Mouse (Mus musculus) heart, embryonic 14.5 days (tissue): ENCODE data around the gene Atp6v1f. TPM values are rescaled to one million over a fixed set of nuclear protein-coding genes. Genes with fewer than 3 reads are reported as not detected.

Source experiments
- ATAC-seq: fragments of 200-750 bp; cut with Nextera tagmentation; 2 replicates; pipeline ENCODE4 v1.8.0; 2017; ENCODE audit warnings: low read depth, moderate TSS enrichment; ENCODE audit not compliant: insufficient number of reproducible peaks, insufficient read depth, low FRiP score
- H3K27ac ChIP-seq, 2 experiments: fragments of 200-500 bp in 1 of 2; fragments of 300-500 bp in 1 of 2; sonication (generic) in 1 of 2; replicated peaks in 1 of 2; 2 replicates each; pipeline ENCODE4 v1.5.1; 2012 to 2014; ENCODE audit warnings: low read depth in 2 of 2, low read length in 2 of 2, control low read depth in 1 of 2, mild to moderate bottlenecking in 1 of 2, mixed read lengths in 1 of 2; ENCODE audit not compliant: control insufficient read depth in 1 of 2, insufficient read depth in 1 of 2
- H3K27me3 ChIP-seq: fragments of 300-500 bp; sonication (generic); 2 replicates; pipeline ENCODE4 v1.6.1; 2014; ENCODE audit warnings: mild to moderate bottlenecking, low read length, control low read depth; ENCODE audit not compliant: control insufficient read depth, insufficient read depth
- H3K36me3 ChIP-seq: fragments of 300-500 bp; sonication (generic); 2 replicates; pipeline ENCODE4 v1.6.1; 2014; ENCODE audit warnings: mild to moderate bottlenecking, control low read depth, low read length, mixed read lengths; ENCODE audit not compliant: control insufficient read depth, insufficient read depth
- H3K4me1 ChIP-seq, 2 experiments: fragments of 200-500 bp in 1 of 2; fragments of 300-500 bp in 1 of 2; sonication (generic) in 1 of 2; 2 replicates each; pipeline ENCODE4 v1.6.1; 2012 to 2014; ENCODE audit warnings: low read length in 2 of 2, control low read depth in 1 of 2, mixed read lengths in 1 of 2; ENCODE audit not compliant: control insufficient read depth in 2 of 2, insufficient read depth in 2 of 2
- H3K4me2 ChIP-seq: fragments of 300-500 bp; sonication (generic); 2 replicates; pipeline ENCODE4 v1.6.1; 2014; ENCODE audit warnings: mild to moderate bottlenecking, low read length
- H3K4me3 ChIP-seq, 2 experiments: fragments of 200-500 bp in 1 of 2; fragments of 300-500 bp in 1 of 2; sonication (generic) in 1 of 2; 2 replicates each; pipeline ENCODE4 v1.5.1; 2012 to 2014; ENCODE audit warnings: low read length in 2 of 2, mild to moderate bottlenecking in 2 of 2, control low read depth in 1 of 2, low read depth in 1 of 2, moderate library complexity in 1 of 2; ENCODE audit not compliant: control insufficient read depth in 1 of 2, insufficient read depth in 1 of 2
- H3K9ac ChIP-seq: fragments of 300-500 bp; sonication (generic); 2 replicates; pipeline ENCODE4 v1.6.1; 2014; ENCODE audit warnings: mild to moderate bottlenecking, low read length
- H3K9me3 ChIP-seq: fragments of 300-500 bp; sonication (generic); 2 replicates; pipeline ENCODE4 v1.6.1; 2016; ENCODE audit warnings: low read length, control low read depth; ENCODE audit not compliant: control insufficient read depth
- WGBS: fragments of 180-500 bp; shearing (Covaris S2); extraction: QIAGEN DNeasy Blood & Tissue Kit; methylation state at CpG from one replicate; pipeline ENCODE4 v1.1.7; 2014; 5-methylcytosine and 5-hydroxymethylcytosine counted together
- polyA plus RNA-seq: library from polyadenylated mRNA; unstranded; fragments of >200 nt; fragmentation: Nextera tagmentation; extraction: Ambion mirVana; gene quantifications from 2 replicates; pipeline ENCODE4 v1.2.1, GENCODE M21; 2014

Gene Atp6v1f
- polyA plus RNA-seq, 1 experiment from 2014 or later = 250 TPM

DNA sequence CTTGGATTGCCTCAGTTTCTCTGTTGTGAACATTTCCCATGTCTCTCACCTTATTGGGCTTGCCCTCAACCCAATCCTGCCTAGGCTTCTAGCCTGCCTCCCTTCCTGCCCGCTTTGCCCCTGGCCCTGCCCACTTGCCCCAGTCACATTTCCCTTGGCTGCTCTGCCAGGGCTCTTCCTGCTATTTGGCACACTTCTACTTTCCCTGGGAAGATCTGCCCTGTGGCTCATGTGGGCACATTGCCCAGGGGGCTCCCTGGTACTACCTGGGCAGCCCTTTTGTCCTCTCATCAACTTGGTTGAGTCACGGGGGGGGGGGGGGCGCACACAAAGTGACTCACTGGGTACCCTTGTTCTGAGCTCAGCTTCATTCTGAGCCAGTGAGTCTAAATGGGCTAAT lies 35.4 kb upstream of the Atp6v1f start:
- Histone ChIP-seq H3K9ac (peak overlapping the region; percentile 97), H3K9me3 (no peaks in the 10 kb centered on the region), H3K36me3 (peaks cover 5% of the 10 kb centered on the region), H3K4me1 (peaks cover 35 to 40% of the 10 kb centered on the region in 2 experiments), H3K4me2 (peak overlapping the region; percentile 81), H3K4me3 (no peak overlapping the region), H3K27me3 (no peaks in the 10 kb centered on the region), H3K27ac (peak overlapping the region; percentile 99)
- 31% methylated on average over 3 of the region's 3 CpGs for WGBS
- ATAC-seq = no peak

GRCm38 (mm10) chr6:29432676-29433037 lies 34.9 kb upstream of the Atp6v1f start:
- Histone ChIP-seq H3K4me1 (peaks cover 36 to 45% of the 10 kb centered on the region in 2 experiments), H3K36me3 (peaks cover 10% of the 10 kb centered on the region), H3K9ac (peak overlapping the region; percentile 97), H3K4me2 (peak overlapping the region; percentile 81), H3K9me3 (no peaks in the 10 kb centered on the region), H3K4me3 (peak overlapping the region; percentile 71 to 75), H3K27ac (peak overlapping the region; percentile 99), H3K27me3 (no peaks in the 10 kb centered on the region)
- ATAC-seq = no peak

DNA sequence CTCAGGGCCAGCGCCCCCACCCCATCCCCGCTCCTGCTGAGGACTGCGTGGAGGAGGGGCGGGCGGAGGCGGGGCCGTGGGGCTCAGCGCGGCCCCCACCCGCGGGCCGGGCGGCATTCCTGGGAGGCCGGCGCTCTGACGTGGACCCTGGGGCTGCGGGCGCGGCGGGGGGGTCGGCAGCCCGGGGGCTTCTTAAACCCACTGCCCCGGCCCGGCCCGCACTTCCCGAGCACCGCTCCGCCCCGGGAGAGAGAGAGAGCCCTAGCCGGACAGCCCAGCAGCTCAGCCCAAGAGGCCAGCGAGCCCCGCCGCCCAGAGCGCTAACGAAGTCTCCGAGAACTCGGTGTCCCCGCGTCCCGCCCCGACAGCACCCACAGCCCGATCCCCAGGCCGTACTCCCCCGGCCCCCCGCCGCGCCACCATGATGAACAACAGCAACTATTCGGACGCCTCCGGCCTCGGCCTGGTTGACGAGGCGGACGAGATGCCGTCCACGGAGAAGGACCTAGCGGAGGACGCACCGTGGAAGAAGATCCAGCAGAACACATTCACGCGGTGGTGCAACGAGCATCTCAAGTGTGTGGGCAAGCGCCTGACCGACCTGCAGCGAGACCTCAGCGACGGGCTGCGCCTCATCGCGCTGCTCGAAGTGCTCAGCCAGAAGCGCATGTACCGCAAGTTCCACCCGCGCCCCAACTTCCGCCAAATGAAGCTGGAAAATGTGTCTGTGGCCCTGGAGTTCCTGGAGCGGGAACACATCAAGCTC lies 34.3 kb upstream of the Atp6v1f start, which contains the start of gene Flnc:
TSS of gene Flnc (plus strand) at position 219 of the 766 bp plus-strand sequence.
- H3K27me3 ChIP-seq = no peaks in the 10 kb centered on the region
- peak within 1 kb of the TSS; percentile 97 for H3K9ac ChIP-seq
- peak within 1 kb of the TSS; percentile 71 to 75 for H3K4me3 ChIP-seq
- no peaks in the 10 kb centered on the region for H3K9me3 ChIP-seq
- peak within 1 kb of the TSS; percentile 81 for H3K4me2 ChIP-seq
- peaks cover 16% of the 10 kb centered on the region for H3K36me3 ChIP-seq
- peaks cover 36 to 45% of the 10 kb centered on the region in 2 experiments for H3K4me1 ChIP-seq
- WGBS = under 1% methylated on average over 69 of the region's 77 CpGs
- H3K27ac ChIP-seq = peak within 1 kb of the TSS; percentile 99
- peak; percentile 9 for ATAC-seq

GRCm38 (mm10) chr6:29433804-29434795 lies 33.4 kb upstream of the Atp6v1f start:
- H3K27me3 ChIP-seq = no peaks in the 10 kb centered on the region
- H3K36me3 ChIP-seq = peaks cover 25% of the 10 kb centered on the region
- H3K9me3 ChIP-seq = no peaks in the 10 kb centered on the region
- H3K27ac ChIP-seq = peak overlapping the region; percentile 93 to 99
- WGBS = 1% methylated on average over 27 of the region's 27 CpGs
- peaks cover 36 to 45% of the 10 kb centered on the region in 2 experiments for H3K4me1 ChIP-seq
- peak overlapping the region; percentile 71 to 75 for H3K4me3 ChIP-seq
- peak overlapping the region; percentile 97 for H3K9ac ChIP-seq
- ATAC-seq = peak; percentile 40
- H3K4me2 ChIP-seq = peak overlapping the region; percentile 81

DNA sequence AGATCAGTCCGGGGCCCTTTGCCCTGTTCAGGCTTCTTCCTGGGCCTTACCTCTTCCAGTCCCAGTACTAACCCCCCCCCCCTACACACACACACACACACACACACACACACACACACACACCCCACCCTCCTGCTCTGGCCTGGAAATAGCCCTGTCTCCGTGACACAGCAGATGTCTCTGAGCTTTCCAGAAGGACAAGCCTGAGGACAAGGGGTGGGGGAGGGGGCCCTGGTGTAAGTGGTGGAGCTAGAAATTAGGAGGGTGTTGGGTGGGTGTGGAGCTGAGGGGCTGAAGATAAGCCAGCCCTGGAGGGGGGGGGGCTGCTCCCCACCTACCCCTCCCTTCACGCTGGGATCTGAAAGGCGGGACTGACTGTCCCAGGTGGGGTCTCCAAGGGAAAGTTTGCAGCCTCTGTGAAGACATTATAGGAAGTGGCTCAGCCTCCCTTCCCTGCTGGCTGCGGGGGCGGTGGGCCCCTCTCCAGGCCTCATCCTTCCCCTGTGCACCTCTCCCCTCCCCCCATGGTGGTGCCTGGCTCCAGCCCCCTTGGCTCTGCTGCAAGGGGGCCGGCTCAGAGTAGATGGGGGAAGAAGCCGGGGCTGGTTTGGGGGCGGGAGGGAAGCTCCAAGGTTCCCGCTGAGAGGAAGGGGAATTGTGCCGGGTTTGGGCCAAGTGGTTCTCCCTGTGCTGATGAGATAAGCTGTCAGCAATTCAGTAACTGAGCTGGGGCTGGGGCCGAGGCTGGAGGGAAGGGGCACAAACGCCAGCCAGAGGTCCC lies 32.4 kb upstream of the Atp6v1f start:
- peak; percentile 45 for ATAC-seq
- WGBS = 4% methylated on average over 11 of the region's 13 CpGs
- peak overlapping the region; percentile 81 for H3K4me2 ChIP-seq
- H3K4me3 ChIP-seq = peak overlapping the region; percentile 71 to 75
- peak overlapping the region; percentile 97 for H3K9ac ChIP-seq
- peaks cover 35% of the 10 kb centered on the region for H3K36me3 ChIP-seq
- no peaks in the 10 kb centered on the region for H3K9me3 ChIP-seq
- H3K27me3 ChIP-seq = no peaks in the 10 kb centered on the region
- H3K27ac ChIP-seq = peak overlapping the region; percentile 93 to 99
- peaks cover 36 to 46% of the 10 kb centered on the region in 2 experiments for H3K4me1 ChIP-seq

DNA sequence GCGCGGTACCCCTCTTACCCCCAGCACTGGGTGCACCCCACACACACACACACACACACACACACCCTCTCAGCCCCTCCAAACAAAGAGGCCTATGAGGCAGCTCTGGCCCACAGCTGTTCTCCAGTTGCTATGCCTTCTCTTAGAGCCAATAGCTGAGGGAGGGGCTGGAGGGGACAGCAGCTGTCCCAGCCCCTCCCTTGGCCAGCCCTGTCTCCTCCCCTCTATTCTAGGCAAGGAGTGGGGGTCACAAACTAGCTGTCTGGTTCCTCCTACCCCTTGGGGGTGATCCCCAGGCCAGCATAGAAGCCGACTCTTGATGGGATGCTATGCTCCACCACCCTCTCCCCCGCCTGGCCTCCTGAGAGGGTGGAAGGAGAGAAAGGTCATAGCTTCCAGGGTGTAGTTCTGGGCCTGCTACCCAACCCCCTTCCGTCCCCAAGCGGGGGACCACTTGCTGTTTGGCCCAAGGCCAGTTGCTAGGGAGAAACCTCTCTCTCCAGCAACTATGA lies 31.5 kb upstream of the Atp6v1f start:
- Histone ChIP-seq H3K27me3 (no peaks in the 10 kb centered on the region), H3K27ac (peak overlapping the region; percentile 93 to 99), H3K9ac (peak overlapping the region; percentile 97), H3K36me3 (peaks cover 44% of the 10 kb centered on the region), H3K4me3 (peak overlapping the region; percentile 71 to 75), H3K4me2 (peak overlapping the region; percentile 81), H3K4me1 (peaks cover 27 to 37% of the 10 kb centered on the region in 2 experiments), H3K9me3 (no peaks in the 10 kb centered on the region)
- 0% methylated on average over 6 of the region's 6 CpGs for WGBS
- ATAC-seq = peak; percentile 5; the same call in 1 of the 2 replicates
